Mouse (Mus musculus): ENCODE measurements around the gene Trim39. TPM values are rescaled to one million over a fixed set of nuclear protein-coding genes. Genes with fewer than 3 reads are reported as not detected.

Trim39 gene
- 8.0 and 11.0 TPM in 2 replicates for polyA plus RNA-seq (2012; rRNA removed)
- polyA plus RNA-seq (2014; fragmentation: Nextera tagmentation; extraction: Ambion mirVana) = 3.2 and 3.4 TPM in 2 replicates

DNA sequence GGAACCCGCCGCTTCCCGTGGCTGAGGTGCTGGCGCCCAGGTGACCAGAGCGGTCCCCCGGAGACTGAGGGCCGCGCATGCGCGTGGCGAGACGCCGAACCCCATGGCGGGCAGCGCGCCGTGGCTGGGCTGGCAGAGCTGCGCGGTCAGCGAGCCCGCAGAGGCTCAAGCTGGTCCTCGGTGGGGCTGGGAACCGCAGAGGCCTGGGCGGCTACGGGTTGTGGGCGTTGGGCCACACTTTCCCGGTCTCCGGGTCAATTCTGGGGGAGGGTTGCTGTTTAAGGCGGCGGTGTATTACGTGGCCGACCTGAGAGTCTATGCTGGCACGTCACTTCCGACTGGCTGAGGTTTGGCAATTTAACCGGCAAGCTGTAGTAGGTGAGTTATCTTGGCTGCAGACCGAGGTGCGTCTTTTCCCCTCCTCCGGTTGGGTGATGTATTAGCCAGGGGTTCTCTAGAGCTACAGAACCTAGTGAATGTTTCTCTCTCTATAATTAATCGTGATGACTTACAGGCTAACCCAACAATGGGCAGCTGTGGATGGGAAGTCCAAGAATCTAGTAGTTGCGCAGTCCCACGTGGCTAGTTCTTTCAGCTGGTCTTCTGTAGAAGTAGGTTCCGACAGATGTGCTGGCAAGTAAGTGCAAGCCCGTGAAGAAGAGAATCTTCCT is at the start of gene Trim39:
Gene Trim39, minus strand, starts transcription at position 662 of the 671 bp plus-strand sequence.
- Histone ChIP-seq H3K9me3 (ENCODE audit: control insufficient read depth, low read length) (no peaks in the 10 kb centered on the region), H3K4me2 (ENCODE audit: low read depth) (peak within 1 kb of the TSS; percentile 94), H3K36me3 (replicated peaks; ENCODE audit: control insufficient read depth, insufficient read depth, low read depth) (peaks cover 17% of the 10 kb centered on the region), H3K27me3 (ENCODE audit: control insufficient read depth, insufficient read depth, low read length) (no peaks in the 10 kb centered on the region), H3K4me1 (replicated peaks; ENCODE audit: control insufficient read depth in 2 of 2, insufficient read depth in 2 of 2, low read length in 1 of 2) (peaks cover 12 to 15% of the 10 kb centered on the region in 2 experiments), H3K9ac (replicated peaks) (peak within 1 kb of the TSS; percentile 92), H3K27ac (peak within 1 kb of the TSS; percentile 70), H3K4me3 (ENCODE audit: insufficient read depth in 1 of 2, low read depth in 2 of 2, low read length in 2 of 2) (peak within 1 kb of the TSS; percentile 76 to 98)
- under 1% methylated on average over 43 of the region's 43 CpGs for WGBS (ENCODE audit: insufficient replicate concordance)
- ATAC-seq (ENCODE audit: insufficient read depth) (peak; percentile 81), DNase-seq (ENCODE audit: low read depth in 3 of 3, low spot score in 3 of 3) (peak; percentile 72 to 74 (median 72))
- no peak for TF ChIP-seq CTCF (IDR thresholded peaks at IDR 0.05; ENCODE audit: low read depth)
- TF ChIP-seq EP300 (IDR thresholded peaks at IDR 0.05; ENCODE audit: low read depth) = no peak

DNA sequence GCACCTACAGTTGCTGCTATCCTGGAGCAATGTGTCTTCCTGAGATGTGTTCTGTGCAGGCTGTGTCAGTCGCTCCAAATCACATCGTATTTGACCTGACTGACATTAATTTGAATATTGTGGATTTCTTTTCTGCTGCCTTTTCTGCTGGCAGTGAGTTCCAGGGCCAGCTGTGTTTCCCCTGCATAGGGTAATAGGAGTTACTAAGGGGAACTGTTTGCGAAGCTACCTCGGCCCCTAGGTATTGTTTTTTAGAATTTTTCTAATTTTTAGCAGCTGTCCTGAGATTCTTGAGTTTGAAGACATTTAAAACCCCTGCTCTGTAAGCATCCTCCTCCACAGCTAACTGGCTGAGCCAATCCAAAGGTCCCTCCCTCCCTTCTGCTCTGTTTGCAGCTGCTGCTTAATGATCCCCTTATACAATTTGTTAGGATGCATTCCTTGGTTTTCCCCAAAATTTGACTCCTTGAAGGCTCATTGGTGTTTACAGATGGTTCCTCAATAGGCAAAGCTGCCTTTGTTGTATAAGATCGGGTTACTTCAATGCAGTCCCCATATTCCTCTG is 43.7 kb upstream of the Trim39 start:
- TF ChIP-seq EP300 (IDR thresholded peaks at IDR 0.05; ENCODE audit: low read depth) = no peak
- TF ChIP-seq CTCF (IDR thresholded peaks at IDR 0.05; ENCODE audit: low read depth) = no peak
- H3K27ac ChIP-seq = no peak overlapping the region
- H3K4me1 ChIP-seq (replicated peaks; ENCODE audit: control insufficient read depth in 2 of 2, insufficient read depth in 2 of 2, low read length in 1 of 2) = peaks cover 0 to 4% of the 10 kb centered on the region in 2 experiments; a peak in 1 of 4 replicates
- no peaks in the 10 kb centered on the region; the same call in 1 of the 2 replicates for H3K27me3 ChIP-seq (ENCODE audit: control insufficient read depth, insufficient read depth, low read length)
- no peaks in the 10 kb centered on the region for H3K36me3 ChIP-seq (replicated peaks; ENCODE audit: control insufficient read depth, insufficient read depth, low read depth)
- H3K4me3 ChIP-seq (ENCODE audit: insufficient read depth in 1 of 2, low read depth in 2 of 2, low read length in 2 of 2) = peak overlapping the region; percentile 54 to 70
- 24% methylated on average over 5 of the region's 5 CpGs for WGBS (ENCODE audit: insufficient replicate concordance)
- H3K9ac ChIP-seq (replicated peaks) = no peak overlapping the region
- H3K9me3 ChIP-seq (ENCODE audit: control insufficient read depth, low read length) = no peaks in the 10 kb centered on the region
- no peak for DNase-seq (ENCODE audit: low read depth in 3 of 3, low spot score in 3 of 3)
- peak overlapping the region; percentile 79 for H3K4me2 ChIP-seq (ENCODE audit: low read depth)
- no peak for ATAC-seq (ENCODE audit: insufficient read depth)

DNA sequence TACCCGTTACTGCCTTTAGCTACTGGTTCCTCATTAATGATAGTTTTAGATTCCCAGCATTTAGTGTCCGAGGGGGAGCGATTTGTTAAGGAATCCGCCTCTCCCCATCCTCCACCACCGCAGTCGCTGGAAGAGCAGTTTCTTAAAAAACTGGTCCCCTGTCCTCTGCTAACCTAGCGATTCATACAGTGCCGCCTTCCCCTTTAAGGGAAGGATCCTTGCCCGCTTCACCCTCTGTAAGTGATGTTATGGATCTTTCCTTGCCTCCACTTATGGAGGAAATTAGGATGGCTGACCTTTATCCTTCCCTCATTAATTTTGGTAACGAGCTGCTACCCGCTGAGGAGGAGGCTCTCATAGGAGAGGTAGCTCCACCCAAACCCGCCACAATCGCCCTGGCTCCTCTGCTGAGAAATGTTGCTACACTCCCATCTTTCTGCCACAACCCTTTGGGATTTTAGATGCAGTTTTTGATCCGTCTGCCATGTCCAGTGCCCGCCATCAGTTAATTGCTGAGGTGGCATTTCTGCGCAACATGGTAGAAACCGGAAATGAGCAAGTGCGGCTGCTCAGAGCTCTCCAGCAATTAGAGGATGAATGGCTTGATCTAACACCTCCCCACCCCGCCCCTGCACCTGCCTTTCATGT is 43.1 kb upstream of the Trim39 start:
- under 1% methylated on average over 19 of the region's 19 CpGs for WGBS (ENCODE audit: insufficient replicate concordance)
- peaks cover 0 to 4% of the 10 kb centered on the region in 2 experiments; a peak in 1 of 4 replicates for H3K4me1 ChIP-seq (replicated peaks; ENCODE audit: control insufficient read depth in 2 of 2, insufficient read depth in 2 of 2, low read length in 1 of 2)
- peak overlapping the region; percentile 54 to 70 for H3K4me3 ChIP-seq (ENCODE audit: insufficient read depth in 1 of 2, low read depth in 2 of 2, low read length in 2 of 2)
- H3K9ac ChIP-seq (replicated peaks) = peak overlapping the region; percentile 45
- no peak overlapping the region for H3K27ac ChIP-seq
- DNase-seq (ENCODE audit: low read depth in 3 of 3, low spot score in 3 of 3) (no peak), ATAC-seq (ENCODE audit: insufficient read depth) (no peak)
- no peak for TF ChIP-seq CTCF (IDR thresholded peaks at IDR 0.05; ENCODE audit: low read depth)
- TF ChIP-seq EP300 (IDR thresholded peaks at IDR 0.05; ENCODE audit: low read depth) = no peak
- no peaks in the 10 kb centered on the region; the same call in 1 of the 2 replicates for H3K27me3 ChIP-seq (ENCODE audit: control insufficient read depth, insufficient read depth, low read length)
- H3K36me3 ChIP-seq (replicated peaks; ENCODE audit: control insufficient read depth, insufficient read depth, low read depth) = no peaks in the 10 kb centered on the region
- peak overlapping the region; percentile 79 for H3K4me2 ChIP-seq (ENCODE audit: low read depth)
- H3K9me3 ChIP-seq (ENCODE audit: control insufficient read depth, low read length) = no peaks in the 10 kb centered on the region

- no peaks in the 10 kb centered on the region for H3K36me3 ChIP-seq (replicated peaks; ENCODE audit: control insufficient read depth, insufficient read depth, low read depth)
- no peak for DNase-seq (ENCODE audit: low read depth in 3 of 3, low spot score in 3 of 3)
- H3K9ac ChIP-seq (replicated peaks) = no peak overlapping the region
- no peak for ATAC-seq (ENCODE audit: insufficient read depth)
- H3K4me2 ChIP-seq (ENCODE audit: low read depth) = peak overlapping the region; percentile 79
- H3K4me1 ChIP-seq (replicated peaks; ENCODE audit: control insufficient read depth in 2 of 2, insufficient read depth in 2 of 2, low read length in 1 of 2) = peaks cover 0 to 4% of the 10 kb centered on the region in 2 experiments; a peak in 1 of 4 replicates
- no peaks in the 10 kb centered on the region for H3K9me3 ChIP-seq (ENCODE audit: control insufficient read depth, low read length)
- H3K27me3 ChIP-seq (ENCODE audit: control insufficient read depth, insufficient read depth, low read length) = no peaks in the 10 kb centered on the region; the same call in 1 of the 2 replicates
- H3K4me3 ChIP-seq (ENCODE audit: insufficient read depth in 1 of 2, low read depth in 2 of 2, low read length in 2 of 2) = peak overlapping the region in 1 of 2 experiments; percentile 54; a peak in 2 of 4 replicates
- WGBS (ENCODE audit: insufficient replicate concordance) = 7% methylated on average over 9 of the region's 9 CpGs
- H3K27ac ChIP-seq = no peak overlapping the region
- TF ChIP-seq EP300 (IDR thresholded peaks at IDR 0.05; ENCODE audit: low read depth) (no peak), CTCF (IDR thresholded peaks at IDR 0.05; ENCODE audit: low read depth) (no peak)
These were observed 42.5 kb upstream of the Trim39 start for GRCm38 (mm10) chr17:36314511-36314910.

DNA sequence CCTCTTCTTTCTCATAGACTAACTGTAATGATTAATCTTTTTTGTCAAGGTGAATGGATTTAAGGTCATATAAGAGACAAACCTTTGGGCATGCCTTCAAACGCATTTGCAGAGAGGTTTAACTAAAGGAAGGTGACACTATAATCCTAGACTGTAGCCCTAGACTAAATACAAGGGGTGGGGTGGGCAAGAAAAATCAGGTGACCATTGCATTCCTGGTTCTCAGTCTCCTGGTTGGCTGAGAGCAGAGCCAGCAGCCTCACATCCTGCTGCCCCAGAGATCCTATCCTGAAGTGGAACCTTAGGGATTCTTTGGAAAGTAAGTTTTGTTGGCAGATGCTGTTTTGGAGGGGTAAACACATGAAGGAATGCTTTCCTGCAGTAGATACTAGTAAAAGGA is 37.2 kb upstream of the Trim39 start:
- no peaks in the 10 kb centered on the region for H3K4me1 ChIP-seq (replicated peaks; ENCODE audit: control insufficient read depth in 2 of 2, insufficient read depth in 2 of 2, low read length in 1 of 2)
- WGBS (ENCODE audit: insufficient replicate concordance) = 32% methylated on average over 1 of the region's 1 CpGs

More for the DNA sequence above, 37.2 kb upstream of the Trim39 start:
- no peak overlapping the region for H3K9ac ChIP-seq (replicated peaks)
- ATAC-seq (ENCODE audit: insufficient read depth) = no peak
- no peak for DNase-seq (ENCODE audit: low read depth in 3 of 3, low spot score in 3 of 3)
- no peak overlapping the region for H3K4me2 ChIP-seq (ENCODE audit: low read depth)
- H3K27ac ChIP-seq = no peak overlapping the region
- no peaks in the 10 kb centered on the region for H3K27me3 ChIP-seq (ENCODE audit: control insufficient read depth, insufficient read depth, low read length)
- H3K4me3 ChIP-seq (ENCODE audit: insufficient read depth in 1 of 2, low read depth in 2 of 2, low read length in 2 of 2) = no peak overlapping the region
- TF ChIP-seq EP300 (IDR thresholded peaks at IDR 0.05; ENCODE audit: low read depth) (no peak), CTCF (IDR thresholded peaks at IDR 0.05; ENCODE audit: low read depth) (no peak)
- H3K36me3 ChIP-seq (replicated peaks; ENCODE audit: control insufficient read depth, insufficient read depth, low read depth) = no peaks in the 10 kb centered on the region
- no peaks in the 10 kb centered on the region for H3K9me3 ChIP-seq (ENCODE audit: control insufficient read depth, low read length)
